ENCODE assay signal across 9 mouse cellular contexts in genomic region chr4:147633818-147634262, GRCm38 (mm10). TPM values are rescaled to one million over a fixed set of nuclear protein-coding genes. Genes with fewer than 3 reads are reported as not detected.
DNase-seq lines count a peak whose midpoint lies in the region; ATAC-seq lines count a peak whose summit lies in the region.
"Not testable (repeated sequence)": the region's sequence is repeated elsewhere in the genome, so short reads cannot be mapped to it uniquely, and the experiment has no call there.
"Had no signal": no experiment of that assay in that cellular context is flagged by ENCODE, and none has a peak within 500 bp of the region (broad histone marks: within the 10 kb centered on the region; RNA-seq: fewer than 3 reads in every experiment).

No protein-coding gene starts in this region.

- not testable (repeated sequence) for DNase-seq in midbrain, embryonic 14.5 days

- H3K4me3 ChIP-seq in embryonic facial prominence, embryonic 12.5 days; heart, embryonic 11.5 days (ENCODE audit: low read depth, low read length); hindbrain, embryonic 12.5 days; kidney, embryonic 14.5 days (ENCODE audit: low read length); limb, embryonic 15.5 days; lung, embryonic 15.5 days; midbrain, embryonic 14.5 days (replicated peaks; ENCODE audit: low read depth, low read length); neural tube, embryonic 15.5 days (replicated peaks): not testable (repeated sequence)

- H3K27me3 ChIP-seq in embryonic facial prominence, embryonic 12.5 days; heart, embryonic 11.5 days (ENCODE audit: control insufficient read depth, insufficient read depth, low read length); hindbrain, embryonic 12.5 days; kidney, embryonic 14.5 days (ENCODE audit: control insufficient read depth, insufficient read depth, low read length); limb, embryonic 15.5 days; lung, embryonic 15.5 days; midbrain, embryonic 14.5 days (ENCODE audit: control insufficient read depth, insufficient read depth, low read length); neural tube, embryonic 15.5 days (replicated peaks): not testable (repeated sequence)

- not testable (repeated sequence) for H3K9ac ChIP-seq in embryonic facial prominence, embryonic 12.5 days; heart, embryonic 11.5 days (ENCODE audit: low read depth, low read length); hindbrain, embryonic 12.5 days; kidney, embryonic 14.5 days (ENCODE audit: low read depth, low read length); limb, embryonic 15.5 days; lung, embryonic 15.5 days; midbrain, embryonic 14.5 days (replicated peaks; ENCODE audit: low read length); neural tube, embryonic 15.5 days (replicated peaks)

- not testable (repeated sequence) for H3K4me2 ChIP-seq in embryonic facial prominence, embryonic 12.5 days (replicated peaks); heart, embryonic 11.5 days; hindbrain, embryonic 12.5 days (replicated peaks); kidney, embryonic 14.5 days (replicated peaks; ENCODE audit: low read depth, low read length); limb, embryonic 15.5 days; lung, embryonic 15.5 days; midbrain, embryonic 14.5 days (ENCODE audit: low read length); neural tube, embryonic 15.5 days

- ATAC-seq in embryonic facial prominence, embryonic 12.5 days (ENCODE audit: insufficient number of reproducible peaks, insufficient read depth, low FRiP score, low TSS enrichment), result peak; percentile 75; the same call in 1 of the 2 replicates
- peak; percentile 84 for ATAC-seq in heart, embryonic 11.5 days (replicated peaks; ENCODE audit: insufficient number of reproducible peaks, low FRiP score, low TSS enrichment)
- peak; percentile 72 for ATAC-seq in hindbrain, embryonic 12.5 days (ENCODE audit: low FRiP score)
- peak; percentile 64 for ATAC-seq in kidney, embryonic 14.5 days (ENCODE audit: low FRiP score, low TSS enrichment)
- ATAC-seq in limb, embryonic 15.5 days (ENCODE audit: insufficient number of reproducible peaks, low FRiP score, low TSS enrichment, low read depth), result peak; percentile 87
- ATAC-seq in lung, embryonic 15.5 days (ENCODE audit: borderline replicate concordance, extremely low read depth, low FRiP score, low TSS enrichment), result peak; percentile 62
- peak; percentile 84 for ATAC-seq in midbrain, embryonic 14.5 days (ENCODE audit: low FRiP score, low TSS enrichment)
- ATAC-seq in neural tube, embryonic 15.5 days (ENCODE audit: low FRiP score), result peak; percentile 38; the same call in 1 of the 2 replicates

- H3K4me1 ChIP-seq in embryonic facial prominence, embryonic 12.5 days; heart, embryonic 11.5 days (ENCODE audit: control insufficient read depth, insufficient read depth, low read length); hindbrain, embryonic 12.5 days; kidney, embryonic 14.5 days (ENCODE audit: control insufficient read depth, insufficient read depth, low read length); limb, embryonic 15.5 days; lung, embryonic 15.5 days; midbrain, embryonic 14.5 days (ENCODE audit: control insufficient read depth, insufficient read depth, low read length); neural tube, embryonic 15.5 days: not testable (repeated sequence)

- H3K9me3 ChIP-seq in embryonic facial prominence, embryonic 12.5 days; heart, embryonic 11.5 days (replicated peaks; ENCODE audit: control insufficient read depth, low read length); hindbrain, embryonic 12.5 days (replicated peaks); kidney, embryonic 14.5 days (ENCODE audit: control insufficient read depth, low read length); limb, embryonic 15.5 days; lung, embryonic 15.5 days; midbrain, embryonic 14.5 days (ENCODE audit: control insufficient read depth, low read length); neural tube, embryonic 15.5 days (replicated peaks): not testable (repeated sequence)

- H3K36me3 ChIP-seq in embryonic facial prominence, embryonic 12.5 days; heart, embryonic 11.5 days (ENCODE audit: control insufficient read depth, insufficient read depth, low read length); hindbrain, embryonic 12.5 days; kidney, embryonic 14.5 days (ENCODE audit: control insufficient read depth, insufficient read depth, low read length); limb, embryonic 15.5 days; lung, embryonic 15.5 days; midbrain, embryonic 14.5 days (ENCODE audit: control insufficient read depth, insufficient read depth, low read length); neural tube, embryonic 15.5 days: not testable (repeated sequence)

- no CpG with 5 or more reads among the region's 2 CpGs for WGBS in embryonic facial prominence, embryonic 12.5 days
- WGBS in heart, embryonic 11.5 days (ENCODE audit: insufficient replicate concordance), result no CpG with 5 or more reads among the region's 2 CpGs
- no CpG with 5 or more reads among the region's 2 CpGs for WGBS in hindbrain, embryonic 12.5 days
- no CpG with 5 or more reads among the region's 2 CpGs for WGBS in kidney, embryonic 14.5 days
- no CpG with 5 or more reads among the region's 2 CpGs for WGBS in limb, embryonic 15.5 days
- no CpG with 5 or more reads among the region's 2 CpGs for WGBS in lung, embryonic 15.5 days
- no CpG with 5 or more reads among the region's 2 CpGs for WGBS in midbrain, embryonic 14.5 days
- WGBS in neural tube, embryonic 15.5 days, result no CpG with 5 or more reads among the region's 2 CpGs

- not testable (repeated sequence) for H3K27ac ChIP-seq in embryonic facial prominence, embryonic 12.5 days; heart, embryonic 11.5 days (ENCODE audit: low read depth, low read length); hindbrain, embryonic 12.5 days; kidney, embryonic 14.5 days (ENCODE audit: low read depth, low read length); limb, embryonic 15.5 days; lung, embryonic 15.5 days; midbrain, embryonic 14.5 days (replicated peaks; ENCODE audit: low read depth, low read length); neural tube, embryonic 15.5 days (replicated peaks)

RNA-seq across cellular contexts. Expression of gene Zfp979, which starts 8.5 kb away (rescaled TPM):
- 2.1 and 2.6 TPM in 2 replicates for polyA plus RNA-seq in embryonic facial prominence, embryonic 12.5 days (2016; fragmentation: Nextera tagmentation; extraction: Ambion mirVana)
- 5.7 TPM in 2 replicates for polyA plus RNA-seq in heart, embryonic 11.5 days (2014; fragmentation: Nextera tagmentation; extraction: Ambion mirVana)
- polyA plus RNA-seq in hindbrain, embryonic 12.5 days (2016; fragmentation: Nextera tagmentation; extraction: Ambion mirVana), result 2.4 and 2.8 TPM in 2 replicates
- 5.4 and 5.5 TPM in 2 replicates for polyA plus RNA-seq in kidney, embryonic 14.5 days (2014; fragmentation: Nextera tagmentation; extraction: Ambion mirVana)
- polyA plus RNA-seq in limb, embryonic 15.5 days (2015; fragmentation: Nextera tagmentation; extraction: Ambion mirVana), result 2.5 and 2.8 TPM in 2 replicates
- 4.0 and 4.6 TPM in 2 replicates for polyA plus RNA-seq in lung, embryonic 15.5 days (2015; fragmentation: Nextera tagmentation; extraction: Ambion mirVana)
- polyA plus RNA-seq in midbrain, embryonic 14.5 days (2014; fragmentation: Nextera tagmentation; extraction: Ambion mirVana), result 1.8 and 3.6 TPM in 2 replicates
- 2.5 and 2.7 TPM in 2 replicates for polyA plus RNA-seq in neural tube, embryonic 15.5 days (2015; fragmentation: Nextera tagmentation; extraction: Ambion mirVana)
- polyA plus RNA-seq: small intestine, adult 2 months had no signal
